In the genomic region with DNA sequence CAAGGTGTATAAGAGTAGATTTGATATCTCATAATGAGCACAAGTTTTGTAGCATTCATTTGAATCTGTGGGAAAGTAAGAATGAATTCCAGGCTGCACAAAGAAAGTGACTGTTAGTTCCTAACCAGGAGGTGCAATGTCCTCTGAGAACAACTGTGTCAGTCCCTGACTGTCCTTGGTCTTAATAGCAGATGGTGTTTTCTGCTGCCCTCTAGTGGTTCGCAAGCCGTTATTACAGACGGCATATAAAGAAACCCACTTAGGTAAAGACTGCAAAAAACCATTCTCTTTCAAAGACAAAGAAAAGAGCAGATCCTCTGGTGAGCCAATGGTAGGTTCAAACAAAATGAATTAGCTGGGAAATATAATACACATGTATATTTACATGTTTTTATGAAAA, we compare ENCODE assay signal across 9 mouse cellular contexts. TPM values are rescaled to one million over a fixed set of nuclear protein-coding genes. Genes with fewer than 3 reads are reported as not detected.
A peak's percentile ranks its signal among the peaks of the same experiment; 100 is the strongest.
DNase-seq lines count a peak whose midpoint lies in the region; ATAC-seq and TF ChIP-seq lines count a peak whose summit lies in the region.
"Had no signal": no experiment of that assay in that cellular context is flagged by ENCODE, and none has a peak within 500 bp of the region (broad histone marks: within the 10 kb centered on the region; RNA-seq: fewer than 3 reads in every experiment).

No protein-coding gene starts in this region.

- 3% methylated on average over 3 of the region's 3 CpGs for WGBS in forebrain, embryonic 12.5 days
- WGBS in kidney, embryonic 14.5 days, result 0% methylated on average over 3 of the region's 3 CpGs
- WGBS in midbrain, embryonic 10.5 days, result 2% methylated on average over 3 of the region's 3 CpGs

- intact Hi-C loops in gastrocnemius, adult 2 months (cut with DNase I), result loop anchor here (2.0 kb wide), 1 partner anchor 34 kb away; no protein-coding TSS in a partner anchor

- no peak overlapping the region for H3K9ac ChIP-seq in forebrain, embryonic 12.5 days
- H3K9ac ChIP-seq in kidney, embryonic 14.5 days (ENCODE audit: low read depth, low read length), result no peak overlapping the region

- no peak overlapping the region for H3K4me3 ChIP-seq in gastrocnemius, adult 2 months
- no peak overlapping the region for H3K4me3 ChIP-seq in forebrain, embryonic 12.5 days (replicated peaks)
- H3K4me3 ChIP-seq in kidney, embryonic 14.5 days (ENCODE audit: low read length), result no peak overlapping the region
- H3K4me3 ChIP-seq in midbrain, embryonic 10.5 days, result no peak overlapping the region

- DNase-seq in gastrocnemius, adult 2 months, result peak; percentile 29
- no peak for DNase-seq in gastrocnemius, adult 8-10 months (ENCODE audit: low spot score in 2 of 2)
- DNase-seq in 416B (ENCODE audit: low read depth), result peak; percentile 78
- DNase-seq in adrenal gland, postnatal 36 days, result peak; percentile 28 to 66
- DNase-seq in midbrain, embryonic 10.5 days (ENCODE audit: low spot score), result peak; percentile 20
- peak; percentile 25 for DNase-seq in thymus, postnatal 4 days

- H3K4me2 ChIP-seq in forebrain, embryonic 12.5 days, result no peak overlapping the region
- no peak overlapping the region for H3K4me2 ChIP-seq in kidney, embryonic 14.5 days (replicated peaks; ENCODE audit: low read depth, low read length)

- H3K27me3 ChIP-seq in forebrain, embryonic 12.5 days, result no peaks in the 10 kb centered on the region
- H3K27me3 ChIP-seq in kidney, embryonic 14.5 days (ENCODE audit: control insufficient read depth, insufficient read depth, low read length), result no peaks in the 10 kb centered on the region
- H3K27me3 ChIP-seq in midbrain, embryonic 10.5 days (ENCODE audit: low read depth, poor library complexity, severe bottlenecking), result no peaks in the 10 kb centered on the region

- H3K4me1 ChIP-seq in forebrain, embryonic 12.5 days, result no peaks in the 10 kb centered on the region
- H3K4me1 ChIP-seq in kidney, embryonic 14.5 days (ENCODE audit: control insufficient read depth, insufficient read depth, low read length), result no peaks in the 10 kb centered on the region
- H3K4me1 ChIP-seq in midbrain, embryonic 10.5 days, result no peaks in the 10 kb centered on the region

- H3K9me3 ChIP-seq in forebrain, embryonic 12.5 days, result no peaks in the 10 kb centered on the region
- H3K9me3 ChIP-seq in kidney, embryonic 14.5 days (ENCODE audit: control insufficient read depth, low read length), result no peaks in the 10 kb centered on the region
- H3K9me3 ChIP-seq in midbrain, embryonic 10.5 days (replicated peaks), result no peaks in the 10 kb centered on the region

- TF ChIP-seq CTCF in gastrocnemius, adult 2 months (IDR thresholded peaks at IDR 0.05), result peak; percentile 79

- no peaks in the 10 kb centered on the region for H3K36me3 ChIP-seq in forebrain, embryonic 12.5 days (replicated peaks)
- peaks cover 4% of the 10 kb centered on the region; the same call in 1 of the 2 replicates for H3K36me3 ChIP-seq in kidney, embryonic 14.5 days (ENCODE audit: control insufficient read depth, insufficient read depth, low read length)
- H3K36me3 ChIP-seq in midbrain, embryonic 10.5 days, result no peaks in the 10 kb centered on the region

- H3K27ac ChIP-seq in gastrocnemius, adult 2 months, result no peak overlapping the region
- H3K27ac ChIP-seq in forebrain, embryonic 12.5 days, result no peak overlapping the region
- H3K27ac ChIP-seq in kidney, embryonic 14.5 days (ENCODE audit: low read depth, low read length), result no peak overlapping the region
- H3K27ac ChIP-seq in midbrain, embryonic 10.5 days (replicated peaks), result no peak overlapping the region

- ATAC-seq in forebrain, embryonic 12.5 days (ENCODE audit: low FRiP score), result peak; percentile 81
- ATAC-seq in kidney, embryonic 14.5 days (ENCODE audit: low FRiP score, low TSS enrichment), result 0 out of 2 replicates have a peak, but pooled peaks have one; percentile 66

RNA-seq across cellular contexts. Expression of a gene that starts 45.3 kb away (rescaled TPM):
- total RNA-seq in gastrocnemius, adult 2 months (2021), result 1 to 10 TPM; 3.5 to 4.5 TPM
- 1 to 10 TPM; 1.7 to 3.7 (median 3.2) TPM for total RNA-seq in gastrocnemius, adult 8-10 months (2022)
- 1 to 10 TPM; 8.2 to 8.3 TPM for total RNA-seq in adrenal gland, postnatal 36 days (2021)
- polyA plus RNA-seq in forebrain, embryonic 12.5 days (2016; fragmentation: Nextera tagmentation; extraction: Ambion mirVana), result 12.1 and 12.6 TPM in 2 replicates
- polyA plus RNA-seq in kidney, embryonic 14.5 days (2014; fragmentation: Nextera tagmentation; extraction: Ambion mirVana), result 19.4 and 35.4 TPM in 2 replicates
- 5.6 and 6.8 TPM in 2 replicates for polyA plus RNA-seq in midbrain, embryonic 10.5 days (2016; fragmentation: Nextera tagmentation; extraction: Ambion mirVana)

RNA-seq across cellular contexts. Expression of a gene that starts 47.1 kb away (rescaled TPM):
- total RNA-seq in gastrocnemius, adult 2 months (2021), result not detected
- total RNA-seq in gastrocnemius, adult 8-10 months (2022), result not detected
- not detected for total RNA-seq in adrenal gland, postnatal 36 days (2021)
- not detected in 2 replicates for polyA plus RNA-seq in forebrain, embryonic 12.5 days (2016; fragmentation: Nextera tagmentation; extraction: Ambion mirVana)
- not detected in 2 replicates for polyA plus RNA-seq in kidney, embryonic 14.5 days (2014; fragmentation: Nextera tagmentation; extraction: Ambion mirVana)
- not detected in 2 replicates for polyA plus RNA-seq in midbrain, embryonic 10.5 days (2016; fragmentation: Nextera tagmentation; extraction: Ambion mirVana)
- total RNA-seq: left cerebral cortex, postnatal 10 days had no signal

RNA-seq across cellular contexts. Expression of a gene that starts 53.2 kb away (rescaled TPM):
- total RNA-seq in gastrocnemius, adult 2 months (2021), result not detected
- total RNA-seq in gastrocnemius, adult 8-10 months (2022), result under 1 TPM in 1 of 4 experiments, not detected in 3; 0.13 TPM
- 1 to 10 TPM in 1 of 2 experiments, under 1 TPM in 1; 0.33 to 1.0 TPM for total RNA-seq in adrenal gland, postnatal 36 days (2021)
- 0.10 TPM in 1 of 2 replicates, not detected in the other for polyA plus RNA-seq in forebrain, embryonic 12.5 days (2016; fragmentation: Nextera tagmentation; extraction: Ambion mirVana)
- polyA plus RNA-seq in kidney, embryonic 14.5 days (2014; fragmentation: Nextera tagmentation; extraction: Ambion mirVana), result 0.08 and 0.23 TPM in 2 replicates
- not detected in 2 replicates for polyA plus RNA-seq in midbrain, embryonic 10.5 days (2016; fragmentation: Nextera tagmentation; extraction: Ambion mirVana)

Comparison
In these comparisons a context has a peak if more than half of its experiments do, and no peak if none do; other contexts are left out.
1. DNase-seq: peak in gastrocnemius, adult 2 months (single experiment), 416B (single experiment), adrenal gland, postnatal 36 days (2 of 2), midbrain, embryonic 10.5 days (single experiment) and thymus, postnatal 4 days (single experiment); none in gastrocnemius, adult 8-10 months (0 of 2).